Mouse (Mus musculus) hindbrain, embryonic 12.5 days (tissue): ENCODE data around the gene Slc5a5. TPM values are rescaled to one million over a fixed set of nuclear protein-coding genes. Genes with fewer than 3 reads are reported as not detected.

Experiments
- ATAC-seq: fragments of 200-750 bp; cut with Nextera tagmentation; 2 replicates; pipeline ENCODE4 v1.8.0; 2017; ENCODE audit warnings: moderate TSS enrichment; ENCODE audit not compliant: low FRiP score
- H3K27ac ChIP-seq: fragments of 300-500 bp; sonication (generic); 2 replicates; pipeline ENCODE4 v1.5.1; 2016; ENCODE audit warnings: mild to moderate bottlenecking
- H3K27me3 ChIP-seq: fragments of 300-500 bp; sonication (generic); 2 replicates; pipeline ENCODE4 v1.6.1; 2016; ENCODE audit warnings: mild to moderate bottlenecking
- H3K36me3 ChIP-seq: fragments of 300-500 bp; sonication (generic); 2 replicates; pipeline ENCODE4 v1.6.1; 2016; ENCODE audit warnings: mild to moderate bottlenecking
- H3K4me1 ChIP-seq: fragments of 300-500 bp; sonication (generic); 2 replicates; pipeline ENCODE4 v1.6.1; 2016
- H3K4me2 ChIP-seq: fragments of 300-500 bp; sonication (generic); replicated peaks from 2 replicates; pipeline ENCODE4 v1.6.1; 2016; ENCODE audit warnings: mild to moderate bottlenecking
- H3K4me3 ChIP-seq: fragments of 300-500 bp; sonication (generic); 2 replicates; pipeline ENCODE4 v1.5.1; 2016; ENCODE audit warnings: mild to moderate bottlenecking
- H3K9ac ChIP-seq: fragments of 300-500 bp; sonication (generic); 2 replicates; pipeline ENCODE4 v1.6.1; 2016; ENCODE audit warnings: mild to moderate bottlenecking, moderate library complexity
- H3K9me3 ChIP-seq: fragments of 300-500 bp; sonication (generic); replicated peaks from 2 replicates; pipeline ENCODE4 v1.6.1; 2016; ENCODE audit warnings: mild to moderate bottlenecking
- WGBS: fragments of 180-500 bp; shearing (Covaris S2); methylation state at CpG from one replicate; pipeline ENCODE4 v1.1.7; 2016; 5-methylcytosine and 5-hydroxymethylcytosine counted together
- microRNA counts: library from miRNA; unstranded; fragments of <30 nt; microRNA quantifications from one replicate; lab custom pipeline; 2017
- microRNA-seq: library from miRNA; unstranded; fragments of <30 nt; microRNA quantifications from one replicate; pipeline ENCODE4, GENCODE M21; 2017
- polyA plus RNA-seq: library from polyadenylated mRNA; unstranded; fragments of >200 nt; fragmentation: Nextera tagmentation; extraction: Ambion mirVana; gene quantifications from 2 replicates; pipeline ENCODE4 v1.2.1, GENCODE M21; 2016

Slc5a5 gene
- polyA plus RNA-seq, 1 experiment from 2014 or later: 0.25 TPM

- Histone ChIP-seq H3K9me3 (no peaks in the 10 kb centered on the region), H3K27me3 (no peaks in the 10 kb centered on the region), H3K36me3 (peaks cover 7% of the 10 kb centered on the region; the same call in 1 of the 2 replicates), H3K4me1 (peaks cover 7% of the 10 kb centered on the region), H3K9ac (peak overlapping the region; percentile 3; the same call in 1 of the 2 replicates), H3K4me3 (no peak overlapping the region), H3K27ac (no peak overlapping the region), H3K4me2 (no peak overlapping the region)
- ATAC-seq: no peak
- WGBS: 56% methylated on average over 15 of the region's 15 CpGs
Observed at GRCm38 (mm10) chr8:70833520-70833919, 59.0 kb downstream of the Slc5a5 start.

GRCm38 (mm10) chr8:70833018-70833482 is 59.5 kb downstream of the Slc5a5 start:
- Histone ChIP-seq H3K9ac (peak overlapping the region; percentile 3; the same call in 1 of the 2 replicates), H3K27ac (peak overlapping the region; percentile 25; the same call in 1 of the 2 replicates), H3K4me1 (peaks cover 4% of the 10 kb centered on the region; the same call in 1 of the 2 replicates), H3K27me3 (no peaks in the 10 kb centered on the region), H3K4me3 (no peak overlapping the region), H3K36me3 (peaks cover 7% of the 10 kb centered on the region; the same call in 1 of the 2 replicates), H3K4me2 (no peak overlapping the region), H3K9me3 (no peaks in the 10 kb centered on the region)
- ATAC-seq: no peak
- 65% methylated on average over 9 of the region's 9 CpGs for WGBS

MicroRNAs encoded within 50 kb of the gene (microRNA counts, 519-probe panel; counts per million panel counts)
- 470 counts per million, percentile 58 among the panel's probes with 10 or more counts for microRNA mmu-miR-1969 (lab: Ali Mortazavi, UCI)

Small RNA genes lying within 50 kb of the gene (microRNA-seq; reads per million reads assigned to microRNA genes)
- gene Mir1969: 7.6 reads per million, percentile 17 among the genes with 10 or more reads in this experiment
- gene Mir7067: 1.4 reads per million

Other genes starting within 250 kb of the Slc5a5 start
- 101 and 125 TPM in 2 replicates for gene Pgpep1, start 232.4 kb downstream of the Slc5a5 start, polyA plus RNA-seq
- 227 and 231 TPM in 2 replicates for gene Lsm4, start 219.5 kb downstream of the Slc5a5 start, polyA plus RNA-seq
- gene Jund, start 193.8 kb downstream of the Slc5a5 start, polyA plus RNA-seq: 186 and 217 TPM in 2 replicates
- 0.05 TPM in 1 of 2 replicates, not detected in the other for gene Iqcn, start 189.3 kb downstream of the Slc5a5 start, polyA plus RNA-seq
- not detected in 2 replicates for gene Gm3336, start 174.2 kb downstream of the Slc5a5 start, polyA plus RNA-seq
- gene Pde4c, start 169.0 kb downstream of the Slc5a5 start, polyA plus RNA-seq: 0.26 and 0.39 TPM in 2 replicates
- gene Rab3a, start 138.1 kb downstream of the Slc5a5 start, polyA plus RNA-seq: 126 and 134 TPM in 2 replicates
- gene Mpv17l2, start 131.8 kb downstream of the Slc5a5 start, polyA plus RNA-seq: 38.2 and 38.3 TPM in 2 replicates
- 84.5 and 85.5 TPM in 2 replicates for gene Pik3r2, start 116.0 kb downstream of the Slc5a5 start, polyA plus RNA-seq
- gene Mast3, start 87.7 kb downstream of the Slc5a5 start, polyA plus RNA-seq: 16.0 and 17.7 TPM in 2 replicates
- gene Il12rb1, start 84.3 kb downstream of the Slc5a5 start, polyA plus RNA-seq: not detected in 2 replicates
- 9.8 and 11.1 TPM in 2 replicates for gene Arrdc2, start 53.0 kb downstream of the Slc5a5 start, polyA plus RNA-seq
- gene Kcnn1, start 29.5 kb downstream of the Slc5a5 start, polyA plus RNA-seq: 22.1 and 23.8 TPM in 2 replicates
- gene Ccdc124, start 18.8 kb downstream of the Slc5a5 start, polyA plus RNA-seq: 131 and 139 TPM in 2 replicates
- gene Rpl18a, start 4.7 kb upstream of the Slc5a5 start, polyA plus RNA-seq: 2,266 and 2,767 TPM in 2 replicates
- gene Map1s, start 13.2 kb upstream of the Slc5a5 start, polyA plus RNA-seq: 60.5 and 60.8 TPM in 2 replicates